Mouse (Mus musculus): ENCODE results near the gene Gm20388.

DNA sequence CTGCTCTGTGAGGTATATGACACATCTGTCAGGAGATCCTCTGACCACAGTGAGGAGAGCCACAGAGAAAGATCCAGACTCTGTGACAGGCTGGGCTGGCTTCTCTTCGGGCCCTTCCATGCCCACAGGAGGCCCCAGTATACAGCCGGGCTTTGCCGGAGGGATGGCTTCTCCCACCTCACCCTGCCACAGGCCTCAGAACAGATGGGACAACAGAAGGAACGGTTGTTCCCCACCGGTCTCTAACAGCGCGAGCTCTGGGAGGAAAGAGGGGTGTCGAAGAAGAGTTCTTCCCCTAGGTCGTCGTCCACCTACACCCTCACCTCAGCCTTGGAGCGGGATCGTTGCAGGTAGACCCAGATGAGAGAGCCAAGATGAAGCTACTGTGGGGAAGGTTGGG lies 520.4 kb downstream of the Gm20388 start:
- TF ChIP-seq POLR2A (IDR thresholded peaks at IDR 0.05; ENCODE audit: borderline replicate concordance, insufficient read depth, low read length), result no peak
- no peak for TF ChIP-seq CTCF (IDR thresholded peaks at IDR 0.05; ENCODE audit: borderline replicate concordance, insufficient read depth, low read depth, low read length)
